Mouse (Mus musculus) E14TG2a.4 (cell line): Measurements from ENCODE around the gene Ebf1.

Experiments used
- H3K27me3 ChIP-seq: 2 replicates; pipeline ENCODE4 v1.6.1; 2014; ENCODE audit warnings: low read length, control low read depth; ENCODE audit not compliant: insufficient read depth
- H3K36me3 ChIP-seq: 2 replicates; pipeline ENCODE4 v1.6.1; 2014; ENCODE audit warnings: low read length, control low read depth; ENCODE audit not compliant: insufficient read depth
- H3K4me1 ChIP-seq: replicated peaks from 2 replicates; pipeline ENCODE4 v1.6.1; 2014; ENCODE audit warnings: low read depth, low read length, control low read depth
- H3K4me3 ChIP-seq: replicated peaks from 2 replicates; pipeline ENCODE4 v1.5.1; 2014; ENCODE audit warnings: mild to moderate bottlenecking, low read length
- H3K9me3 ChIP-seq: 2 replicates; pipeline ENCODE4 v1.6.1; 2014; ENCODE audit warnings: low read length, control low read depth
- CTCF ChIP-seq: conservative IDR thresholded peaks from 2 replicates; pipeline ENCODE4 v1.5.1; 2014; ENCODE audit warnings: low read length
- NANOG ChIP-seq: IDR thresholded peaks from 2 replicates; pipeline ENCODE4 v1.6.1; 2014; ENCODE audit warnings: borderline replicate concordance, low read length, mixed read lengths
- POU5F1 ChIP-seq: IDR thresholded peaks from 2 replicates; pipeline ENCODE4 v1.6.1; 2014; ENCODE audit warnings: low read length, borderline replicate concordance

The Ebf1 gene

DNA sequence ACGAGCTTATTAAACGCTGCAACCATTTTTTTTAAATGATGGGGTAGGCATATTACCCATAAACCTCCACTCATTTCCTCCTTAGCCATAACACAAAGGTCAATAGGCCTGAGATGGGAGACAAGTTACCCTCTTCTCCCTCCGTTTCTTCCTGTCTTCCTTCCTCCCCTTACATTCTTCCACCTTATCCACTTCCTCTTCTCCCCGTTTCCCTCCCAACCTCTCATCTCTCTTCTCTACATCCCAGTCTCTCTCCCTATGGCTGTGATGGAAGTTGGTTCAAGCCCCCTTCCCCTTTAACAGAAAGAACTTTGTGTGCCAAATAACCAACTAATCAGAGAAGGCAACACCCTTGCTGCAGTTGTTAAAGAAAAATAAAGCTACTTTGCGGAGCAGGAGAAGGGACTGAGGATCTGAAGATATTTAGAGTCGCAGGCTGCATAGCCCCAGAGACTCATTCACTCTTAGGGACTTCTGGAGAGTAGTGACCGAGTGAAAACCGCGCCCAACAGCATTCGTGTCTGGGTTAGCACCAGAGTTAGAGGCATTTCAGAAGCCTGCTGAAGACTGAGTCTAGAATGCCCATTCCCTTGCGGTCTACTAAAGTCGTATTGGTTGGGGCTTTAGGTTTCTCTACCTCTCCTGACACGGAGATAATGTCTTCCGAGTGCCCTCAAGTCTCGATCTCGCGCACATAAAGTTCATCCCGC, 884 bp upstream of the Ebf1 start:
- peaks cover 93% of the 10 kb centered on the region for H3K27me3 ChIP-seq
- TF ChIP-seq CTCF (no peak), POU5F1 (no peak), NANOG (no peak)
- no peaks in the 10 kb centered on the region for H3K36me3 ChIP-seq
- H3K4me3 ChIP-seq, result peak overlapping the region; percentile 80
- H3K9me3 ChIP-seq, result no peaks in the 10 kb centered on the region
- peaks cover 61% of the 10 kb centered on the region for H3K4me1 ChIP-seq

DNA sequence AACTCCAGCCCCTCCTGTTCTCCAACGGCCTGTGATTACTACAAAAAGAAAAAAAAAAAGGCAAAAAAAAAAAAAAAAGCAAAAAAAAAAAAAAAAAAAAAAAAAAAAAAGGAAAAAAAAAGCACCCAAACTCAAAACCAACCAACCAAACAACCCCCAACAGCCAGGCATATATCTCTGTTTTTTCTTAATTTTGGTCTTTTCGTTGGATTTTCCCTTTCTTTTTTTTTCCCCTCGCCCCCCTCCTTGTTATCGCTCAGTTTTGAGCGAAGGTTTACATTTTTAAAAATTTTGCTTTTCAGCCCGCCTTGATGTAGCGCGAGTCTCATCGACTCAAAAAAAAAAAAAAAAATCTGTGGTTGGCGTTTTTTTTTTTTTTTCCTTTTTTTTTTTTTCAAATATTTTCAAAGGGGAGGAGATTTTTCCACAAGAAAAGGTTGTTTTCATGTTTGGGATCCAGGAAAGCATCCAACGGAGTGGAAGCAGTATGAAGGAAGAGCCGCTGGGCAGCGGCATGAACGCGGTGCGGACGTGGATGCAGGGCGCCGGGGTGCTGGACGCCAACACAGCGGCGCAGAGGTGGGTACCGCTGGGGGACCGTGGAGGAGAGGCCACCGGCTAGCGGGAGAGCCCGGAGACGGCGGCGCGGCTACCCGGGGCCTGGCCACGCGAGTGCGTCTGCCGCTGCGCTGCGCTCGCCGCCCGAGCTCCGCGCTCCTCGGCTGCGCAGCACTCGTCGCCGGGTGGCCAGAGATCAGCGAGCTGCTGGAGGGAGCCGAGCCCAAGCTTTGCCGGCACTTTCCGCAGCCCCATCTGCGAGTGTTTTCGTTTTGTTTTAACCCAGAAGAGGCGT, 843 bp downstream of the Ebf1 start:
- TF ChIP-seq NANOG, result no peak
- TF ChIP-seq POU5F1, result no peak
- TF ChIP-seq CTCF, result no peak
- peaks cover 58% of the 10 kb centered on the region for H3K4me1 ChIP-seq

DNA sequence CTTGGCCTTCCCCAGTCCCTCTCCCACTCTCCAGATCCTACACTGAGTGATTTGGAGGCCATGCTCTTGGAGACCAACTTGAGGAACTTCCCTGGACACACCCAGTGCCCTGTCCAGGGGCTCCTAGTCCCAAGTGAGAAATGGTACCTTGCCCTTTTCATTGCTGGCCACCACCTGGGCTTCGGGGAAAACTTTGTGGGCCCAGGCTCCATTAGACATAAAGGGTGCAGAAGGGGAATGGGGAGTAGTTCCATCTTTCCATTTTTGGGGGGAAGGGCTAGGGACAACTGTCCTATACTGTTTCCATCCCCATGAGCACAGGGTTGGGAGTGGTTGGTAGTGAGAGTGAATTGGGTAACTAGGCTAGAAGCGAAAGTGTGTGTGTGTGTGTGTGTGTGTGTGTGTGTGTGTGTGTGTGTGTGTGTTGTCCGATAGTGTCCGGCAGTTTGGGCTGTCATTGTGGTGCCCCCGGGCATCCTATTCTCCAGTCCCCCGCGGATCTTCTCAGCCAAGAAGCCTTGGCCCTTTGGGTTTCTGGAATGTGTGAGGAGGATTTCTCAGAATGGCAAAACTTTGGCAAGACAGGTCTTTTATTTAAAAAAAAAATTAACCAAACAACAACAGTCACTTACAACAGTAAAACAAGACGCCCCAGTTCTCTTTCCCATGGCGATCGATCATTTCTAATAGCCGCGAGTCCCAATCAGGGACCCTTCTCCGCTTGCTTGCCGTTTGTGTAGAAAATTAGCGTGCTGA, 2.2 kb downstream of the Ebf1 start:
- Histone ChIP-seq H3K27me3 (peaks cover 73% of the 10 kb centered on the region), H3K4me3 (peak overlapping the region; percentile 45), H3K36me3 (no peaks in the 10 kb centered on the region), H3K4me1 (peaks cover 48% of the 10 kb centered on the region), H3K9me3 (no peaks in the 10 kb centered on the region)
- TF ChIP-seq NANOG (no peak), CTCF (no peak), POU5F1 (no peak)

More for the DNA sequence above, 843 bp downstream of the Ebf1 start:
- H3K9me3 ChIP-seq, result no peaks in the 10 kb centered on the region
- H3K36me3 ChIP-seq, result no peaks in the 10 kb centered on the region
- peak overlapping the region; percentile 77 for H3K4me3 ChIP-seq
- H3K27me3 ChIP-seq, result peaks cover 86% of the 10 kb centered on the region

DNA sequence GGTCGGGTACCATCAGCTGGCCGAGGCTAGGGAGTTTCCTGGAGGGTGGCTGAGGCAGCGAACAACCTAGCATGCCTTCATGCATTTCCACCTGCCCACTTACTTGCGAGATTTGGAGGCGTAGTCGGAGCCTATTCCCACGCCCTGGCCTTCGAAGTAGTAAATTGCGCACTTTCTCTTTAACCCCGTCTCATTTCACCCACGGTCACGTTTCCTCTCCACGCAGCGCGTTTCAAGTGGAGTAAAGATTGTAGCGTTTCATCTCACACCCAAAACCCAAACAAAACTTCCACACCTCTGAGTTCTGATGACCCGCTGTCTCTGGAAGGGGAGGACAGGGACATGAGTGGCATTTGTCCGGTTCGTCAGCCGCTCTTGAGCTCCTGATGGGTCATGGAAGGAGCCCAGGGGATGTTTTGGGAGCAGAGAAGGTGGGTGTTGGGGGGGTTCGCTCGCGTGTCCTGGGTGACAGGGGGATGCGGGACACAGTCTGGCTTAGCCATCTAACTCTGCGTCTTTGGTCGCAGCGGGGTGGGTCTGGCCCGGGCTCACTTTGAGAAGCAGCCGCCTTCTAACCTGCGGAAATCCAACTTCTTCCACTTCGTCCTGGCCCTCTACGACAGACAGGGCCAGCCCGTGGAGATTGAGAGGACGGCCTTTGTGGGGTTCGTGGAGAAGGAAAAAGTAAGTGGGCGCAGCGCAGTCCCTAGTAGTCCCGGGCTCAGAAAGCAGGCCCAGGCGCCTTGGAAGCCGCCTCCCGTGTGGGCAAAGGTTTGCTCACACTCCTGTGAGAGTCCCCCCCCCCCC, 3.0 kb downstream of the Ebf1 start:
- H3K4me1 ChIP-seq, result peaks cover 48% of the 10 kb centered on the region
- H3K36me3 ChIP-seq, result no peaks in the 10 kb centered on the region
- H3K27me3 ChIP-seq, result peaks cover 67% of the 10 kb centered on the region
- no peaks in the 10 kb centered on the region for H3K9me3 ChIP-seq
- TF ChIP-seq POU5F1 (no peak), CTCF (no peak), NANOG (no peak)
- peak overlapping the region; percentile 45 for H3K4me3 ChIP-seq

DNA sequence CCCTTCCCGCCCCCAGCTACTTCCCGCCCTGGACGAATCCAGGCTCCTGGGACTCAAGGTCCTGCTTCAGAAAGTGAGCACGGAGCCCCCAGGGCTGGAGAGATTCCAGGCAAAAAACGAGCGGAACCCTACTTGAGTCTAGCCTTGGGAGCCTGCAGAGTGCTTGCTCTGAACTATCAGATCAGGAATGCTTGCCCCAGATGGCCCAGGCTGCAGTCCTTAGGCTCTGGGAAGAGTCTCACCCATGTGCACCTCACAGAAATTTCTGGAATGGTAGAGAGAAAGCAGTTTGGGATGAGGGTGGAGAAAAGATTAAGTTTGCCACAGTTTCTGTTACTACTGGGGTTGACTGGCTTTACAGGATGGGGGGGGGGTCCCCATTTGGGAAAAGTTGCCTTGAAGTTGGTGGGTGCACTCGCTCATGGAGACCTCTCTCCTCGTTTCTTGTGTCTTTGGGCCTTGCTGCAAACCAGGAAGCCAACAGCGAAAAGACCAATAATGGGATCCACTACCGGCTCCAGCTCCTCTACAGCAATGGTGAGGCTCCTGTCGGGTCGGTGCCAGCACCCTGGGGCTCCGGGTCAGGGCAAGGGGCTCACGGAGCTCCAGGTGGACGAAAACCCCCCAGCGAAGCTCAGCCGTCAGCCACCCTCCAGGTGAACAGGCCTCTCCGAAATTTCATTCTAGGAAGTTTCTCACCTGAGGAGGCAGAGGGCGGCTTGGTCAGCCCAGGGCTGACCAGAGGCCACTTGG, 3.8 kb downstream of the Ebf1 start:
- Histone ChIP-seq H3K36me3 (no peaks in the 10 kb centered on the region), H3K4me1 (peaks cover 48% of the 10 kb centered on the region), H3K27me3 (peaks cover 59% of the 10 kb centered on the region), H3K4me3 (no peak overlapping the region), H3K9me3 (no peaks in the 10 kb centered on the region)
- TF ChIP-seq POU5F1 (no peak), NANOG (no peak), CTCF (no peak)

DNA sequence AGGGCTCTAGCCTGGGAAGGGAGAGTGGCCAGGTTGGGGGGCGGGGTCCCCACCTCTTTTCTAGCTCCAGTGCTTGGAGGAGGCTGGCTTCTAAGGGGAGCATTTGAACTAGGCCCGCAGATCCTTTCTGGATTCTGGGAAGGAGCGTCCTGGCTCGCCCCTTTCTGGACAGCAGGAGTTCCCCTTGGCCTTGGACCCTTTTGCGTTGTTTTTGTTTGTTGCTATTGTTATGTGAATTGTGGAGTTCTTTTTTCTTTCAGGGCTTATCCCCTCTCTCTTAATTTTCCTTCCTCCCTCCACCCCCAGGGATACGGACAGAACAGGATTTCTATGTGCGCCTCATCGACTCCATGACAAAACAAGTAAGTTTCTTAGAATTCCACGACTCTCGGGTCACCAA, 4.5 kb downstream of the Ebf1 start:
- no peaks in the 10 kb centered on the region for H3K9me3 ChIP-seq
- no peaks in the 10 kb centered on the region for H3K36me3 ChIP-seq
- H3K4me1 ChIP-seq, result peaks cover 42% of the 10 kb centered on the region
- TF ChIP-seq CTCF (no peak), POU5F1 (no peak), NANOG (no peak)
- H3K4me3 ChIP-seq, result peak overlapping the region; percentile 43; the same call in 1 of the 2 replicates
- H3K27me3 ChIP-seq, result peaks cover 52% of the 10 kb centered on the region

DNA sequence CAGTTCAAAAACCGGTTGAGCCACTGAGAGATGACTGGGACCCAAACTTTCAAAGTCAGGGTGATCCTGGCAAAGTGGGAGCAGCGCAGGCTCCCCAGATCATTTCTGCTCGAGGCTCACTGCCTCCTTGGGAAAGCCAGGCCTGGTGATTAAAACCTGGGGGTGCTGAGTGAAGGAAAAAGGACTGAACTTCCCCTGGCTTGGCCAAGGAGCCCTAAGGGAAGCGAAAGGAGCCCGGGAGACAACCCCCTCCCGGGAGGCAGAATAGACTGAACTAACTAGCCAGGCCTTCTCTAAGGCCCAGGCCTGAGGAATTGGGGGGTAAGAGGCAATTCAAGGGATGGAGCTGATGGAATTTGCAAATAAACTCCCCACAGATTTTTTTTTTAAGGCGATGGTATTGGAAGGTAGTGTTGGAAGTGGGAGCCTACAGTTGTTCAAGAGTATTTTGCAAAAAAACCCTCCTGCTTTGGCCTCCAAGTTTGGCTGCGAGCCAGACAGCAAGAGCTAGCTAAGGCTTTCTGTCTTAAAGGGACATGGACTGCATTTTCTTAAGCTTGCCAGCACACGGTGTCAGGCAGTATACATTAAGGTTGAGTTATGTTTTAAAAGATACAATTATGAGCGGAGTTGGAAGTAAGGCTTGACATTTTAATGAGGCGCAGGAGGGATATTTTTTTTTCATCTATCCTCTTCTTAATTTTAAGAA, 5.1 kb downstream of the Ebf1 start:
- H3K9me3 ChIP-seq, result no peaks in the 10 kb centered on the region
- H3K4me3 ChIP-seq, result peak overlapping the region; percentile 43; the same call in 1 of the 2 replicates
- no peak for TF ChIP-seq CTCF
- no peak for TF ChIP-seq POU5F1
- no peak for TF ChIP-seq NANOG
- H3K27me3 ChIP-seq, result peaks cover 48% of the 10 kb centered on the region
- no peaks in the 10 kb centered on the region for H3K36me3 ChIP-seq
- peaks cover 40% of the 10 kb centered on the region for H3K4me1 ChIP-seq
